Mouse (Mus musculus) ES-E14 (cell line): ENCODE measurements at regions not wholly inside any gene's neighbourhood (a gene's known extent, or its start where the extent isn't known, plus 50 kb on each side); places are given as distances from the start of the nearest gene placed in this dataset.

Source experiments
- DNase-seq: peaks from one replicate; pipeline ENCODE4 v3.0.0-alpha.2; 2013; ENCODE audit warnings: low read depth, low spot score
- H3K27ac ChIP-seq: 2 replicates; pipeline ENCODE4 v1.5.1; 2012; ENCODE audit warnings: low read depth, mild to moderate bottlenecking, low read length, moderate library complexity, mixed read lengths; ENCODE audit not compliant: poor library complexity, insufficient read depth, severe bottlenecking
- H3K36me3 ChIP-seq: 2 replicates; pipeline ENCODE4 v1.6.1; 2012; ENCODE audit warnings: mild to moderate bottlenecking, low read length, moderate library complexity, mixed read lengths; ENCODE audit not compliant: control insufficient read depth, poor library complexity, insufficient read depth, severe bottlenecking
- H3K4me1 ChIP-seq, 2 experiments: fragments of 150-350 bp in 1 of 2; sonication (generic) in 1 of 2; 2 replicates each; pipeline ENCODE4 v1.6.1; 2012; ENCODE audit warnings: low read length in 2 of 2, mild to moderate bottlenecking in 1 of 2, mixed read lengths in 1 of 2; ENCODE audit not compliant: control insufficient read depth in 2 of 2, insufficient read depth in 2 of 2, poor library complexity in 1 of 2
- H3K4me3 ChIP-seq, 2 experiments: fragments of 150-350 bp in 1 of 2; sonication (generic) in 1 of 2; 2 replicates each; pipeline ENCODE4 v1.5.1; 2012; ENCODE audit warnings: low read length in 2 of 2, low read depth in 1 of 2, mild to moderate bottlenecking in 1 of 2, mixed read lengths in 1 of 2; ENCODE audit not compliant: insufficient read depth in 1 of 2, poor library complexity in 1 of 2, severe bottlenecking in 1 of 2
- H3K9ac ChIP-seq: 2 replicates; pipeline ENCODE4 v1.6.1; 2012; ENCODE audit warnings: low read depth, mild to moderate bottlenecking, low read length, mixed read lengths; ENCODE audit not compliant: poor library complexity, insufficient read depth, severe bottlenecking
- H3K9me3 ChIP-seq: fragments of 150-350 bp; sonication (generic); 2 replicates; pipeline ENCODE4 v1.6.1; 2012; ENCODE audit warnings: low read depth, mild to moderate bottlenecking, low read length; ENCODE audit not compliant: control insufficient read depth, insufficient read depth
- CHD2 ChIP-seq: IDR thresholded peaks from 2 replicates; pipeline ENCODE4 v1.6.1; 2014; ENCODE audit warnings: mild to moderate bottlenecking, low read depth, low read length, inconsistent platforms
- HCFC1 ChIP-seq: IDR thresholded peaks from 2 replicates; pipeline ENCODE4 v1.6.1; 2012; ENCODE audit warnings: low read length, inconsistent platforms, borderline replicate concordance; ENCODE audit not compliant: insufficient read depth
- MAFK ChIP-seq: IDR thresholded peaks from 2 replicates; pipeline ENCODE4 v1.6.1; 2014; ENCODE audit warnings: mild to moderate bottlenecking, low read depth, low read length, inconsistent platforms; ENCODE audit not compliant: insufficient read depth
- ZC3H11A ChIP-seq: IDR thresholded peaks from 2 replicates; pipeline ENCODE4 v1.6.1; 2012; ENCODE audit warnings: low read depth, mild to moderate bottlenecking, inconsistent platforms, low read length, borderline replicate concordance
- ZNF384 ChIP-seq: IDR thresholded peaks from 2 replicates; pipeline ENCODE4 v1.6.1; 2012; ENCODE audit warnings: low read depth, low read length, inconsistent platforms
- in situ Hi-C, 2 experiments: fragments of 600-800 bp; cut with MboI; formaldehyde crosslinking; loops; one replicate each; pipeline ENCODE4 v1.15.1; 2025; ENCODE audit warnings: low sequenced_read_pairs in 2 of 2, inconsistent platforms in 1 of 2; ENCODE audit not compliant: unreplicated experiment in 2 of 2

- in situ Hi-C loops: no loop called here
- no peaks in the 10 kb centered on the region for H3K36me3 ChIP-seq
These were observed 321.8 kb upstream of the Pitrm1 start for GRCm38 (mm10) chr13:6226087-6226643.

DNA sequence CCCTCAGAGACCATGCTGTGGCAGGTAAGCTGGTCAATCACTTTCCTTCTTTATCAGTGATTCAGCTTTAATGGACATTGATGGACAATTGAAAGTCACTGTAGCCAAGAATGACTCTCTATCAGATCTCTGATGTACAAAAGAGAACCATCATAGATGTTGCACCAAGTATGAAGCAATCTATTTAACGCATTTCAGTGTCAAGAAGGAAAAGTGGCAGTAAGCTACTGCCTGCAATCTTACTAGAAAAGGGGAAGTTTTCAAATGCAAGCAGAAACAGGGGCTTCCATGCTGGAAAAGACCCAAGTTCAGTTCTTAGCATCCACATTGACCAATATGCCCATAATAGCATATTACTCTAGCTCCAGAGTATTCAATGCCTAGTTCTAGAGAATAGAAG, 319.7 kb upstream of the Pitrm1 start:
- H3K4me3 ChIP-seq: no peak overlapping the region
- TF ChIP-seq HCFC1 (no peak), ZC3H11A (no peak), ZNF384 (no peak), MAFK (no peak), CHD2 (no peak)
- no peaks in the 10 kb centered on the region for H3K4me1 ChIP-seq
- no peak overlapping the region for H3K9ac ChIP-seq
- H3K36me3 ChIP-seq: no peaks in the 10 kb centered on the region
- H3K27ac ChIP-seq: no peak overlapping the region
- no peaks in the 10 kb centered on the region for H3K9me3 ChIP-seq
- in situ Hi-C loops: no loop called here
- DNase-seq: no peak

More at GRCm38 (mm10) chr13:6226087-6226643, 321.8 kb upstream of the Pitrm1 start:
- H3K9ac ChIP-seq: no peak overlapping the region
- no peak overlapping the region for H3K27ac ChIP-seq
- H3K9me3 ChIP-seq: no peaks in the 10 kb centered on the region
- no peak overlapping the region for H3K4me3 ChIP-seq
- TF ChIP-seq MAFK: no peak
- no peak for TF ChIP-seq ZC3H11A
- no peaks in the 10 kb centered on the region for H3K4me1 ChIP-seq
- no peak for DNase-seq

DNA sequence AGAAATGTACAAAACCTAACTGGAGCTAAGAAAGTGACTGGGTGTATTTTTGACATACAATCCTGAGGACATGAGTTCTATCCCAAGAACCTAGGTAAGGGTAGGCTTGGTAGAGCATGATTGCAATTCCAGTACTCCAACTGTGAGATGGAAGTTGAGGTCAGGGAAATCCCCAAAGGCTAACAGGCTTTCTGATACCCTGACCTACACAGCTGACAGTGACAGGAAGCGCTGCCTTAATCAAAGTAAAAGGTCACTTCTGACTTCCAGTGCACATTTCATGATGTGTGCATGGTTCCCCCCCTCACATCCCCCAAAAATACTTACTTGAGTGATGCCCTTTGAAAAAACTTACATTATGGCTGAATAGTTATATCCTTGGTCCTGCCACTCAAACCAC, 312.6 kb upstream of the Pitrm1 start:
- TF ChIP-seq ZNF384: no peak
- no peak for DNase-seq
- in situ Hi-C loops: no loop called here

DNA sequence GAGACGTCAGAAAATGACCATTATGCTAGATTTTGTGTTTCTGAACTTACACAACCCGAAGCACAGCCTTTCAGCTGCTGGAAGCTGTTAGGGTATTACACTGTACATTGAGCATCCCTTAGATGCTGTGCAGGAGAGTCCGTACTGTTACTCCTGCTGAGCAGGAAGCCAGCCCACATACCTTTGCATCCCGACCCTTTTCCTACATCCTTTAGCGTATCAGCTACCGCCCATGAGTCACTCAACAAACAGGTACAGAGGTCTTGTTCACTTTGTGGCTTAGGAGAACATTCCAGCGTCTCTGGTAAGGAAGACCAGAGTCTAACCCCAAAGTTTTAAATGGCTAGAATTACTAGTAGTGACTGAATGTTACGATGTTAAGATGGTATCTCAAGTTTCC, 311.4 kb upstream of the Pitrm1 start:
- Histone ChIP-seq H3K9ac (no peak overlapping the region), H3K27ac (no peak overlapping the region), H3K36me3 (no peaks in the 10 kb centered on the region), H3K4me3 (no peak overlapping the region), H3K9me3 (no peaks in the 10 kb centered on the region), H3K4me1 (no peaks in the 10 kb centered on the region)
- TF ChIP-seq ZC3H11A: no peak
- no peak for TF ChIP-seq ZNF384
- TF ChIP-seq CHD2: no peak
- TF ChIP-seq HCFC1: no peak
- no peak for TF ChIP-seq MAFK
- in situ Hi-C loops: no loop called here
- DNase-seq: no peak

More for the DNA sequence above, 312.6 kb upstream of the Pitrm1 start:
- Histone ChIP-seq H3K9me3 (no peaks in the 10 kb centered on the region), H3K9ac (no peak overlapping the region), H3K27ac (no peak overlapping the region), H3K36me3 (no peaks in the 10 kb centered on the region), H3K4me1 (no peaks in the 10 kb centered on the region), H3K4me3 (no peak overlapping the region)

DNA sequence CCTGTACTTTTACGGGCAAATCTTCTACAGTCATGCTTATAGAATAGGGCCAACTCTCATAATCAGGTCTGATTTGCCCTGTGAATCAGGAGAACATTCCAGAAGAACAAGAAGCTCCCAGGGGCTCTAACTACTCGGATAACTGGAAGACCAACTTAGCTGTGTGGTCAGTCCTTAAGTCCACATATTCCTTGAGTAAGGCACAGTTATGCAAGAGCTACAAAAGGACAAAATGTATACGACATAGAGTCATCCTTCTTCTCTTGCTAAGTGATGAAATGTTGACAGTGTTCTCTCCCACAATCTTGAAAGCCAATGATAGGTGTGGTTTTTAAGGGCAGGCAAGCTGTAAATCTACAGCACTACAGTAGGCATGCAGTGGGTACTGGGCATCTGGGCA, 310.7 kb upstream of the Pitrm1 start:
- Histone ChIP-seq H3K36me3 (no peaks in the 10 kb centered on the region), H3K4me3 (no peak overlapping the region), H3K9me3 (no peaks in the 10 kb centered on the region), H3K9ac (no peak overlapping the region), H3K27ac (no peak overlapping the region), H3K4me1 (no peaks in the 10 kb centered on the region)
- no peak for DNase-seq
- in situ Hi-C loops: no loop called here
- TF ChIP-seq ZC3H11A (no peak), ZNF384 (no peak), HCFC1 (no peak), CHD2 (no peak), MAFK (no peak)
